Mouse (Mus musculus): ENCODE results near the gene Lancl1. TPM values are rescaled to one million over a fixed set of nuclear protein-coding genes. Genes with fewer than 3 reads are reported as not detected.

Gene Lancl1
- total RNA-seq, 1 experiment: 41.2 TPM

DNA sequence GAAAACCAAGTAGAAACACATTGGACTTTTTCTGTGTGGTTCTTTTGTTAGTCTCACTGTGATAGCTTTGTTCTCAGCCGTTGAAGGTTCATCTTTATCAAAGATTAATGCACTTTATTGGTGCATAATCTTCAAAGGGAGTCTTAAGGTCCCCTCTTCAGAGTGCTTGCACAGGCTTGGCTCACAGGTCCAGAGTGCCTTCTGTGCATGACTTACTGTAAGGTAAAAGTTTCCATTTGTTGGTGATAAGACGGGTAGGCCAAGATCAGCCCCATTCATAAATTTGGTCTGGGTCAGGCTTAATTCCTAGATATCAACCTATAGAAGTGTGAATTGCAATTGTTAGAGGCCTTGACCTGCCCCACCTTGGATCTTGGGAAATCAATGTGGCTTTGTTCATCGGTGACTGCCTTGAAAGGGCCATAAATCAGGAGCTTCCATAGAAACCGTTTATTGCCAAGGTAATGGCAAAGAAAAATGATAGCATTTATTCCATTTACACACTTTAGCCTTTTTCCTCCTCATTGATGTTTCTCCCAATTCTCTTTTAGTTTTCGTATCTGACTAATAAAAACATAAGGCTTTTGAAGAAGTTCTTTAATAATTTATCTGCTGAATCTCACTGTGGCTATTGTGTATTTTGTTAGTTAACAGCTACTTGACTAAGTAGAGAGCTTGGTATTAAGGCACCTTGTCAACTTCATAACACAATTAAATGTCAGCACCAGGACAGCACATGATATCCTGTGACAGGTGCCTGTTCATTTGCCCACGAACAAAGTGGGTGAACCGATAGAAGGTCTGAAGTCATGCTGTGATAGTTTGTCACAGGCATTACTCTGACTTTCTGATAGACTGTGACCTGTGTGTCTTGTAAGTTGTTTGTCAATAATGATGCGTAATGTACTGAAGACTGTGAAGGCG, 26.9 kb upstream of the Lancl1 start:
- TF ChIP-seq CHD2 (IDR thresholded peaks at IDR 0.05; ENCODE audit: low read depth, low read length) (no peak), ZNF384 (IDR thresholded peaks at IDR 0.05; ENCODE audit: low read depth, low read length) (no peak), HCFC1 (IDR thresholded peaks at IDR 0.05; ENCODE audit: borderline replicate concordance, insufficient read depth, low read length) (no peak)
- no peaks in the 10 kb centered on the region for H3K36me3 ChIP-seq (ENCODE audit: control insufficient read depth, insufficient read depth, low read length, poor library complexity, severe bottlenecking)
- in situ Hi-C loops (cut with MboI; ENCODE audit: low sequenced_read_pairs in 2 of 2, unreplicated experiment in 2 of 2): no loop called here

DNA sequence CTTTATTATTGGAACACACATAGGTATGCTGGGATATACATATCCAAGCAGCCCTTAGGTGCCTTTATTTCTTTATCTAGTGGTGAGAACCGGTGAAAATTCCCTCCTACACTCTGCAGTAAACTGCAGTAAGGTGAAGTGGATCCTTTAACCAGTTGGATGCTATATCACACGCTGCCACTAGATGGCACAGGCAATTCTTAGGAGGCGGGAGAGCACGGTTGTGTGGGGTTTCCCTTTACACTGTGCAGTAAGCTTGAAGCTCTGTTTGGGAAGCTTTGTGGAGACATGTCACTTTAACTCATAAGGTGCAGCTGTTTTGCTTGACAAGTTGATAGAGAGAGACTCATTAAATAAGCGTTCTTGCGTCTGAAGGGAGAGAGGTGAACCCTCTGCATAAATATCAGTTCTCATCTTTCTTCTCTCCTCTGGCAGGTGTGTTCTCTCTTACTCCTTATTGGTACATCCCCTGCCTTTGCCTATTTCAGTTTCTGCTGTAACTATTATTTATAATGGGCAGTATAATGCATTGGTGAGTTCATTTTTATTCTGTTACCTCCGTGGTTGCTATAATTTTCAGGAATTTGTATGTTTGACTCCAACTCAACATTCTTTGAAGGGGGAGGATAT, 22.9 kb upstream of the Lancl1 start:
- TF ChIP-seq MAFK (IDR thresholded peaks at IDR 0.05; ENCODE audit: insufficient read depth, low read depth, low read length) (no peak), CHD2 (IDR thresholded peaks at IDR 0.05; ENCODE audit: low read depth, low read length) (no peak), HCFC1 (IDR thresholded peaks at IDR 0.05; ENCODE audit: borderline replicate concordance, insufficient read depth, low read length) (no peak), ZC3H11A (IDR thresholded peaks at IDR 0.05; ENCODE audit: borderline replicate concordance, low read depth, low read length) (peak; percentile 26; the same call in 1 of the 2 replicates), ZNF384 (IDR thresholded peaks at IDR 0.05; ENCODE audit: low read depth, low read length) (no peak)
- H3K9ac ChIP-seq (ENCODE audit: insufficient read depth, low read depth, low read length, poor library complexity, severe bottlenecking): no peak overlapping the region
- no peaks in the 10 kb centered on the region for H3K36me3 ChIP-seq (ENCODE audit: control insufficient read depth, insufficient read depth, low read length, poor library complexity, severe bottlenecking)
- H3K27ac ChIP-seq (ENCODE audit: insufficient read depth, low read depth, low read length, poor library complexity, severe bottlenecking): no peak overlapping the region
- no peaks in the 10 kb centered on the region for H3K9me3 ChIP-seq (ENCODE audit: control insufficient read depth, insufficient read depth, low read depth, low read length)
- H3K4me1 ChIP-seq (ENCODE audit: control insufficient read depth in 2 of 2, insufficient read depth in 2 of 2, low read length in 2 of 2, poor library complexity in 1 of 2): no peaks in the 10 kb centered on the region
- in situ Hi-C loops (cut with MboI; ENCODE audit: low sequenced_read_pairs in 2 of 2, unreplicated experiment in 2 of 2): no loop called here
- H3K4me3 ChIP-seq (ENCODE audit: insufficient read depth in 1 of 2, low read depth in 1 of 2, low read length in 2 of 2, poor library complexity in 1 of 2, severe bottlenecking in 1 of 2): no peak overlapping the region
- DNase-seq (ENCODE audit: low read depth, low spot score): peak; percentile 62

More for the DNA sequence above, 26.9 kb upstream of the Lancl1 start:
- Histone ChIP-seq H3K9ac (ENCODE audit: insufficient read depth, low read depth, low read length, poor library complexity, severe bottlenecking) (no peak overlapping the region), H3K4me1 (ENCODE audit: control insufficient read depth in 2 of 2, insufficient read depth in 2 of 2, low read length in 2 of 2, poor library complexity in 1 of 2) (no peaks in the 10 kb centered on the region), H3K27ac (ENCODE audit: insufficient read depth, low read depth, low read length, poor library complexity, severe bottlenecking) (no peak overlapping the region), H3K4me3 (ENCODE audit: insufficient read depth in 1 of 2, low read depth in 1 of 2, low read length in 2 of 2, poor library complexity in 1 of 2, severe bottlenecking in 1 of 2) (no peak overlapping the region), H3K9me3 (ENCODE audit: control insufficient read depth, insufficient read depth, low read depth, low read length) (no peaks in the 10 kb centered on the region)
- no peak for DNase-seq (ENCODE audit: low read depth, low spot score)

- Histone ChIP-seq H3K4me1 (ENCODE audit: control insufficient read depth in 2 of 2, insufficient read depth in 2 of 2, low read length in 2 of 2, poor library complexity in 1 of 2) (no peaks in the 10 kb centered on the region), H3K9ac (ENCODE audit: insufficient read depth, low read depth, low read length, poor library complexity, severe bottlenecking) (no peak overlapping the region), H3K4me3 (ENCODE audit: insufficient read depth in 1 of 2, low read depth in 1 of 2, low read length in 2 of 2, poor library complexity in 1 of 2, severe bottlenecking in 1 of 2) (no peak overlapping the region), H3K27ac (ENCODE audit: insufficient read depth, low read depth, low read length, poor library complexity, severe bottlenecking) (no peak overlapping the region), H3K36me3 (ENCODE audit: control insufficient read depth, insufficient read depth, low read length, poor library complexity, severe bottlenecking) (no peaks in the 10 kb centered on the region), H3K9me3 (ENCODE audit: control insufficient read depth, insufficient read depth, low read depth, low read length) (no peaks in the 10 kb centered on the region)
- in situ Hi-C loops (cut with MboI; ENCODE audit: low sequenced_read_pairs in 2 of 2, unreplicated experiment in 2 of 2): no loop called here
- TF ChIP-seq HCFC1 (IDR thresholded peaks at IDR 0.05; ENCODE audit: borderline replicate concordance, insufficient read depth, low read length) (no peak), MAFK (IDR thresholded peaks at IDR 0.05; ENCODE audit: insufficient read depth, low read depth, low read length) (no peak), CHD2 (IDR thresholded peaks at IDR 0.05; ENCODE audit: low read depth, low read length) (no peak), ZNF384 (IDR thresholded peaks at IDR 0.05; ENCODE audit: low read depth, low read length) (no peak), ZC3H11A (IDR thresholded peaks at IDR 0.05; ENCODE audit: borderline replicate concordance, low read depth, low read length) (no peak)
- DNase-seq (ENCODE audit: low read depth, low spot score): no peak
Observed at GRCm38 (mm10) chr1:67055816-67056215, 17.1 kb upstream of the Lancl1 start.

DNA sequence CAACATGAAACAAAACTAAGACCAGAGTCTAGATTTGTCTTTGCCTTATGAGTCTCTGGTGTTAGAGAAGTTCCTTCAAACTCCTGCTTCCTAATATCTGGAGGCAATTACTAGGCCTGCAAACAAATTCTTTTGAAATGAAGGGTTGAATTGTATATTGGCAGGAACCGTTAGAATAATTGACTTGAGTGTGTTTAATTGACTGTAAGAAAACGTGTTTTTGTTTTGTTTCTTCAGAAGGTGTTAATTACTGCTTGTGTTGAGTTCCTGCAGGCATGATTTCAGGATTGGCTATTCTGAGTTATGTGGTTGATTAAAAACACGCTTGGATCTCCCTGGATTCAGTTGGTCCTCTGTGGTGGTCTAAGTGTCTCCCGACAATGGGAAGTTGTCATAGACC, 14.0 kb upstream of the Lancl1 start:
- no peaks in the 10 kb centered on the region for H3K9me3 ChIP-seq (ENCODE audit: control insufficient read depth, insufficient read depth, low read depth, low read length)
- no peak overlapping the region for H3K27ac ChIP-seq (ENCODE audit: insufficient read depth, low read depth, low read length, poor library complexity, severe bottlenecking)
- H3K9ac ChIP-seq (ENCODE audit: insufficient read depth, low read depth, low read length, poor library complexity, severe bottlenecking): no peak overlapping the region
- no peaks in the 10 kb centered on the region for H3K4me1 ChIP-seq (ENCODE audit: control insufficient read depth in 2 of 2, insufficient read depth in 2 of 2, low read length in 2 of 2, poor library complexity in 1 of 2)
- H3K36me3 ChIP-seq (ENCODE audit: control insufficient read depth, insufficient read depth, low read length, poor library complexity, severe bottlenecking): no peaks in the 10 kb centered on the region
- H3K4me3 ChIP-seq (ENCODE audit: insufficient read depth in 1 of 2, low read depth in 1 of 2, low read length in 2 of 2, poor library complexity in 1 of 2, severe bottlenecking in 1 of 2): no peak overlapping the region
- DNase-seq (ENCODE audit: low read depth, low spot score): no peak
- TF ChIP-seq ZC3H11A (IDR thresholded peaks at IDR 0.05; ENCODE audit: borderline replicate concordance, low read depth, low read length) (no peak), MAFK (IDR thresholded peaks at IDR 0.05; ENCODE audit: insufficient read depth, low read depth, low read length) (no peak), HCFC1 (IDR thresholded peaks at IDR 0.05; ENCODE audit: borderline replicate concordance, insufficient read depth, low read length) (no peak), ZNF384 (IDR thresholded peaks at IDR 0.05; ENCODE audit: low read depth, low read length) (no peak), CHD2 (IDR thresholded peaks at IDR 0.05; ENCODE audit: low read depth, low read length) (no peak)
- in situ Hi-C loops (cut with MboI; ENCODE audit: low sequenced_read_pairs in 2 of 2, unreplicated experiment in 2 of 2): no loop called here

Data from ES-E14 (cell line).